Mouse (Mus musculus): ENCODE results near the gene Krt19. TPM values are rescaled to one million over a fixed set of nuclear protein-coding genes. Genes with fewer than 3 reads are reported as not detected.

Gene Krt19
- polyA plus RNA-seq, 1 experiment, result not detected

GRCm38 (mm10) chr11:100168765-100169762, 20.6 kb upstream of the Krt19 start:
- Histone ChIP-seq H3K4me3 (ENCODE audit: insufficient read depth, low read depth, low read length) (no peak overlapping the region), H3K4me1 (ENCODE audit: control insufficient read depth, insufficient read depth, low read length) (no peaks in the 10 kb centered on the region; the same call in 1 of the 2 replicates), H3K27ac (ENCODE audit: insufficient read depth, low read depth, low read length) (no peak overlapping the region)
- TF ChIP-seq CTCF (IDR thresholded peaks at IDR 0.05; ENCODE audit: insufficient read depth, low read depth, low read length), result peak; percentile 94
- TF ChIP-seq POLR2A (IDR thresholded peaks at IDR 0.05; ENCODE audit: insufficient read depth, low read depth, low read length), result no peak
- 30% methylated on average over 14 of the region's 14 CpGs for WGBS

- WGBS, result 88% methylated on average over 8 of the region's 8 CpGs
- H3K4me3 ChIP-seq (ENCODE audit: insufficient read depth, low read depth, low read length), result no peak overlapping the region
- TF ChIP-seq POLR2A (IDR thresholded peaks at IDR 0.05; ENCODE audit: insufficient read depth, low read depth, low read length), result no peak
- TF ChIP-seq CTCF (IDR thresholded peaks at IDR 0.05; ENCODE audit: insufficient read depth, low read depth, low read length), result no peak
- no peak overlapping the region for H3K27ac ChIP-seq (ENCODE audit: insufficient read depth, low read depth, low read length)
- no peaks in the 10 kb centered on the region; the same call in 1 of the 2 replicates for H3K4me1 ChIP-seq (ENCODE audit: control insufficient read depth, insufficient read depth, low read length)
These were observed 19.6 kb upstream of the Krt19 start for GRCm38 (mm10) chr11:100168071-100168470.

DNA sequence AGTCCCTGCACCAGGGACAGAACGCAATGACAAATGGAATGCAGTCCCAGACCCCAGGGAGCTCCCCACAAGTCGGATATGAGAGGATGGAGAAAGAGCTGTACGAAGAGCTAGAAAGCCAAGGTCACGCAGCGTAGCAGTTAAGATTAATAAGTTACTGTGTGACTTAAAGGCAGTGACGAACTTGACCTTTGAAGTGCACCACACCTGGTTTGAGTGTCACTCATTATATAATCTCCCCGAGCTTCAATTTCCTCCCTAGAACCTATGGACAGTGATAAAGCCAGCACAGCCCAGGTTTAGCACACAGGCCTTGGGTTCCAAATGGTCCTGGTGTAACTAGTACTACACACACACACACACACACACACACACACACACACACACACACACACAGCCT, 15.9 kb upstream of the Krt19 start:
- no peak overlapping the region for H3K4me3 ChIP-seq (ENCODE audit: insufficient read depth, low read depth, low read length)
- H3K27ac ChIP-seq (ENCODE audit: insufficient read depth, low read depth, low read length), result no peak overlapping the region
- TF ChIP-seq CTCF (IDR thresholded peaks at IDR 0.05; ENCODE audit: insufficient read depth, low read depth, low read length) (no peak), POLR2A (IDR thresholded peaks at IDR 0.05; ENCODE audit: insufficient read depth, low read depth, low read length) (no peak)
- 84% methylated on average over 7 of the region's 7 CpGs for WGBS
- H3K4me1 ChIP-seq (ENCODE audit: control insufficient read depth, insufficient read depth, low read length), result no peaks in the 10 kb centered on the region; the same call in 1 of the 2 replicates

DNA sequence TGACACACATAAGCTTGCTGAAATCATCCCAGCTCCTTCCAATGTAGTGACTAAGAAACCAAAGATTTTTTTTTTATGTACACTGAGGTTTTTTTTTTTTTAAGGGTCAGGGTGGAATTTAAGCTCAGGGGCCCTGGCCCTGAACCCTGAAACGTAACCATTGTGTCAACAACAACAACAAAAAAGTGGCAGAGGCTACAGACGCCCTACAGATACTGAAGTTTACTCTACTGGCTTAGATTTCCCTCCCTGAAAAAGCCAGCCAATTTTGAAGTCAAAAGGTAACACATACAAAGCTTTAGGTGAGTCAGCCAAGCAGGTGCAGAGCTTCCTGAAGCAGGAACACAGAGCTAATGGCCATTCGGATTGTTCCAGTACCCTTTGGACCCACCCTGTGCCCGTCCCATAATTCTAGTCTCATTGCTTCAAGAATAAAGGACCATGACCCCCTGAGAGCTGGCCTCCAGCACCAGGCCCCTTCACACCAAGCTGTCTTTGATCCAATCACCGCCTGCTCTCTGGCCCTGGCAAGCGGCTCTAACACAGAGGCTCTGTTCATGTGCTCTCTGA, 9.5 kb upstream of the Krt19 start:
- Histone ChIP-seq H3K4me1 (ENCODE audit: control insufficient read depth, insufficient read depth, low read length) (no peaks in the 10 kb centered on the region), H3K4me3 (ENCODE audit: insufficient read depth, low read depth, low read length) (no peak overlapping the region), H3K27ac (ENCODE audit: insufficient read depth, low read depth, low read length) (no peak overlapping the region)
- no peak for TF ChIP-seq POLR2A (IDR thresholded peaks at IDR 0.05; ENCODE audit: insufficient read depth, low read depth, low read length)
- no peak for TF ChIP-seq CTCF (IDR thresholded peaks at IDR 0.05; ENCODE audit: insufficient read depth, low read depth, low read length)
- WGBS, result 80% methylated on average over 6 of the region's 6 CpGs

GRCm38 (mm10) chr11:100157331-100157730, 8.9 kb upstream of the Krt19 start:
- peaks cover 3% of the 10 kb centered on the region; the same call in 1 of the 2 replicates for H3K4me1 ChIP-seq (ENCODE audit: control insufficient read depth, insufficient read depth, low read length)
- no peak overlapping the region for H3K4me3 ChIP-seq (ENCODE audit: insufficient read depth, low read depth, low read length)
- H3K27ac ChIP-seq (ENCODE audit: insufficient read depth, low read depth, low read length), result no peak overlapping the region
- no peak for TF ChIP-seq CTCF (IDR thresholded peaks at IDR 0.05; ENCODE audit: insufficient read depth, low read depth, low read length)
- no peak for TF ChIP-seq POLR2A (IDR thresholded peaks at IDR 0.05; ENCODE audit: insufficient read depth, low read depth, low read length)
- WGBS, result 81% methylated on average over 3 of the region's 3 CpGs

GRCm38 (mm10) chr11:100155497-100156255, 7.2 kb upstream of the Krt19 start:
- no peak overlapping the region for H3K4me3 ChIP-seq (ENCODE audit: insufficient read depth, low read depth, low read length)
- WGBS, result 53% methylated on average over 8 of the region's 8 CpGs
- peaks cover 3% of the 10 kb centered on the region; the same call in 1 of the 2 replicates for H3K4me1 ChIP-seq (ENCODE audit: control insufficient read depth, insufficient read depth, low read length)
- TF ChIP-seq CTCF (IDR thresholded peaks at IDR 0.05; ENCODE audit: insufficient read depth, low read depth, low read length) (no peak), POLR2A (IDR thresholded peaks at IDR 0.05; ENCODE audit: insufficient read depth, low read depth, low read length) (no peak)
- no peak overlapping the region for H3K27ac ChIP-seq (ENCODE audit: insufficient read depth, low read depth, low read length)

- WGBS, result 84% methylated on average over 5 of the region's 5 CpGs
- TF ChIP-seq POLR2A (IDR thresholded peaks at IDR 0.05; ENCODE audit: insufficient read depth, low read depth, low read length), result no peak
- TF ChIP-seq CTCF (IDR thresholded peaks at IDR 0.05; ENCODE audit: insufficient read depth, low read depth, low read length), result no peak
- Histone ChIP-seq H3K4me3 (ENCODE audit: insufficient read depth, low read depth, low read length) (no peak overlapping the region), H3K27ac (ENCODE audit: insufficient read depth, low read depth, low read length) (no peak overlapping the region), H3K4me1 (ENCODE audit: control insufficient read depth, insufficient read depth, low read length) (peaks cover 14% of the 10 kb centered on the region)
These were observed 705 bp downstream of the Krt19 start for GRCm38 (mm10) chr11:100147566-100148353.

All from olfactory bulb, adult 2 months (tissue).